8 mouse cellular contexts compared by ENCODE assay signal in genomic region chr4:155784081-155784701, GRCm38 (mm10). TPM values are rescaled to one million over a fixed set of nuclear protein-coding genes. Genes with fewer than 3 reads are reported as not detected.
DNase-seq lines count a peak whose midpoint lies in the region; ATAC-seq and TF ChIP-seq lines count a peak whose summit lies in the region.

No protein-coding gene starts in this region.

- peaks cover 20% of the 10 kb centered on the region for H3K4me1 ChIP-seq in hindbrain, embryonic 13.5 days (replicated peaks)
- H3K4me1 ChIP-seq in megakaryocyte, embryonic 14.5 days = peaks cover 74% of the 10 kb centered on the region

- H3K36me3 ChIP-seq in hindbrain, embryonic 13.5 days = no peaks in the 10 kb centered on the region
- no peaks in the 10 kb centered on the region for H3K36me3 ChIP-seq in megakaryocyte, embryonic 14.5 days (replicated peaks; ENCODE audit: low read length)

- H3K4me3 ChIP-seq in hindbrain, embryonic 13.5 days = peak overlapping the region; percentile 63
- H3K4me3 ChIP-seq in left cerebral cortex, adult 2 months = peak overlapping the region; percentile 68
- peak overlapping the region; percentile 96 for H3K4me3 ChIP-seq in megakaryocyte, embryonic 14.5 days (replicated peaks)

- WGBS in hindbrain, embryonic 13.5 days = under 1% methylated on average over 52 of the region's 52 CpGs

- peak overlapping the region; percentile 95 for H3K27ac ChIP-seq in hindbrain, embryonic 13.5 days
- H3K27ac ChIP-seq in left cerebral cortex, adult 2 months = peak overlapping the region; percentile 94

- peak overlapping the region; percentile 68 for H3K4me2 ChIP-seq in hindbrain, embryonic 13.5 days

- peak overlapping the region; percentile 84 for H3K9ac ChIP-seq in hindbrain, embryonic 13.5 days

- ATAC-seq in hindbrain, embryonic 13.5 days (ENCODE audit: low FRiP score) = peak; percentile 86

- no peaks in the 10 kb centered on the region for H3K27me3 ChIP-seq in hindbrain, embryonic 13.5 days
- peaks cover 8% of the 10 kb centered on the region for H3K27me3 ChIP-seq in megakaryocyte, embryonic 14.5 days (replicated peaks)

- intact Hi-C loops in left cerebral cortex, adult 2 months (cut with DNase I) = loop anchor here (5.0 kb wide), 1 partner anchor 92 kb away; the partner anchor contains the start of gene Fndc10

- DNase-seq in T-cell, adult 2 months (ENCODE audit: low spot score) = peak; percentile 56
- peak; percentile 87 to 90 for DNase-seq in cerebellum, postnatal 25 days
- DNase-seq in frontal cortex, postnatal 25 days (ENCODE audit: low spot score in 2 of 2) = peak; percentile 70 to 71
- peak; percentile 74 to 81 for DNase-seq in left cerebral cortex, adult 2 months (ENCODE audit: extremely low spot score in 1 of 2, low spot score in 2 of 2)
- peak; percentile 76 to 85 for DNase-seq in right cerebral cortex, adult 2 months (ENCODE audit: low spot score in 2 of 2)
- DNase-seq in urinary bladder, postnatal 36 days (ENCODE audit: low spot score in 2 of 2) = peak; percentile 75 to 80

- no peaks in the 10 kb centered on the region for H3K9me3 ChIP-seq in hindbrain, embryonic 13.5 days
- H3K9me3 ChIP-seq in megakaryocyte, embryonic 14.5 days = no peaks in the 10 kb centered on the region

- peak; percentile 78 for TF ChIP-seq CTCF in left cerebral cortex, adult 2 months (IDR thresholded peaks at IDR 0.05)

RNA-seq across cellular contexts. Expression of gene Tmem88b, which starts 1.5 kb away (rescaled TPM):
- 0.49 and 0.62 TPM in 2 replicates for polyA plus RNA-seq in hindbrain, embryonic 13.5 days (2015; fragmentation: Nextera tagmentation; extraction: Ambion mirVana)
- total RNA-seq in left cerebral cortex, adult 2 months (2021) = 10 to 100 TPM; 16.4 to 16.8 TPM
- 0.04 TPM in 1 of 2 replicates, not detected in the other for polyA plus RNA-seq in megakaryocyte, embryonic 14.5 days (2012; ENCODE audit: insufficient read depth, low replicate concordance)

RNA-seq across cellular contexts. Expression of gene Ankrd65, which starts 6.0 kb away (rescaled TPM):
- polyA plus RNA-seq in hindbrain, embryonic 13.5 days (2015; fragmentation: Nextera tagmentation; extraction: Ambion mirVana) = not detected in 2 replicates
- total RNA-seq in left cerebral cortex, adult 2 months (2021) = under 1 TPM in 1 of 2 experiments, not detected in 1; 0.29 TPM
- not detected in 2 replicates for polyA plus RNA-seq in megakaryocyte, embryonic 14.5 days (2012; ENCODE audit: insufficient read depth, low replicate concordance)

RNA-seq across cellular contexts. Expression of gene Vwa1, which starts 9.7 kb away (rescaled TPM):
- polyA plus RNA-seq in hindbrain, embryonic 13.5 days (2015; fragmentation: Nextera tagmentation; extraction: Ambion mirVana) = 23.2 and 24.4 TPM in 2 replicates
- total RNA-seq in left cerebral cortex, adult 2 months (2021) = 10 to 100 TPM; 13.6 to 15.9 TPM
- polyA plus RNA-seq in megakaryocyte, embryonic 14.5 days (2012; ENCODE audit: insufficient read depth, low replicate concordance) = 0.41 and 1.4 TPM in 2 replicates

RNA-seq across cellular contexts. Expression of gene Mrpl20, which starts 18.5 kb away (rescaled TPM):
- polyA plus RNA-seq in hindbrain, embryonic 13.5 days (2015; fragmentation: Nextera tagmentation; extraction: Ambion mirVana) = 253 and 261 TPM in 2 replicates
- 10 to 100 TPM; 82.7 to 84.8 TPM for total RNA-seq in left cerebral cortex, adult 2 months (2021)
- polyA plus RNA-seq in megakaryocyte, embryonic 14.5 days (2012; ENCODE audit: insufficient read depth, low replicate concordance) = 10.2 and 29.9 TPM in 2 replicates

RNA-seq across cellular contexts. Expression of gene Atad3a, which starts 23.3 kb away (rescaled TPM):
- polyA plus RNA-seq in hindbrain, embryonic 13.5 days (2015; fragmentation: Nextera tagmentation; extraction: Ambion mirVana) = 78.1 and 82.3 TPM in 2 replicates
- total RNA-seq in left cerebral cortex, adult 2 months (2021) = 10 to 100 TPM; 53.0 to 58.8 TPM
- polyA plus RNA-seq in megakaryocyte, embryonic 14.5 days (2012; ENCODE audit: insufficient read depth, low replicate concordance) = 11.3 and 20.5 TPM in 2 replicates

Comparison
In these comparisons a context has a peak if more than half of its experiments do, and no peak if none do; other contexts are left out.
1. Peak in every context shown above with its lines: DNase-seq, ATAC-seq, H3K4me3 ChIP-seq and H3K27ac ChIP-seq.
2. RNA of gene Vwa1, which starts 9.7 kb away (polyA plus RNA-seq): 23.2 to 24.4 TPM in hindbrain, embryonic 13.5 days; 0.41 to 1.4 TPM in megakaryocyte, embryonic 14.5 days; every median in the first group is over 10 times any median in the second.